Mouse (Mus musculus) CH12.LX (cell line): ENCODE data around the gene Fam168b. TPM values are rescaled to one million over a fixed set of nuclear protein-coding genes. Genes with fewer than 3 reads are reported as not detected.

Source experiments
- DNase-seq: peaks from one replicate; pipeline ENCODE4 v3.0.0-alpha.2; 2013; ENCODE audit errors: extremely low read depth
- H3K27ac ChIP-seq: 2 replicates; pipeline ENCODE4 v1.5.1; 2012; ENCODE audit warnings: low read depth, mild to moderate bottlenecking, control low read depth, moderate library complexity; ENCODE audit not compliant: insufficient read depth
- H3K27me3 ChIP-seq: replicated peaks from 2 replicates; pipeline ENCODE3; 2012; ENCODE audit warnings: inconsistent platforms
- H3K36me3 ChIP-seq, 2 experiments: replicated peaks in 1 of 2; 2 replicates each; pipeline versions ENCODE3 to v1.6.1; 2012; ENCODE audit warnings: inconsistent platforms in 1 of 2, low read length in 1 of 2, mild to moderate bottlenecking in 1 of 2, mixed read lengths in 1 of 2, moderate library complexity in 1 of 2; ENCODE audit not compliant: control insufficient read depth in 1 of 2, insufficient read depth in 1 of 2
- H3K4me1 ChIP-seq, 2 experiments: 2 replicates each; pipeline ENCODE4 v1.6.1; 2012; ENCODE audit warnings: inconsistent platforms in 1 of 2, moderate library complexity in 1 of 2; ENCODE audit not compliant: insufficient read depth in 2 of 2, control insufficient read depth in 1 of 2
- H3K4me2 ChIP-seq: 2 replicates; pipeline ENCODE4 v1.6.1; 2012; ENCODE audit warnings: low read depth, mild to moderate bottlenecking, control low read depth; ENCODE audit not compliant: poor library complexity, insufficient read depth, severe bottlenecking
- H3K4me3 ChIP-seq, 3 experiments: fragments of 150-350 bp in 1 of 3; sonication (generic) in 1 of 3; replicated peaks in 1 of 3; 2 replicates each; pipeline versions ENCODE3 to v1.5.1; 2011 to 2012; ENCODE audit warnings: low read depth in 2 of 3, low read length in 2 of 3, mild to moderate bottlenecking in 2 of 3, moderate library complexity in 2 of 3, control low read depth in 1 of 3, improper control_type of control experiment in 1 of 3, inconsistent platforms in 1 of 3, mixed read lengths in 1 of 3; ENCODE audit not compliant: poor library complexity in 1 of 3
- H3K79me2 ChIP-seq: replicated peaks from 2 replicates; pipeline ENCODE4 v1.6.1; 2012; ENCODE audit warnings: mild to moderate bottlenecking, moderate library complexity; ENCODE audit not compliant: control insufficient read depth, poor library complexity, insufficient read depth, severe bottlenecking; ENCODE audit errors: extremely low read depth
- H3K9ac ChIP-seq: 2 replicates; pipeline ENCODE4 v1.6.1; 2012; ENCODE audit warnings: low read depth, mild to moderate bottlenecking, control low read depth, moderate library complexity; ENCODE audit not compliant: insufficient read depth
- H3K9me3 ChIP-seq: replicated peaks from 2 replicates; pipeline ENCODE3; 2012; ENCODE audit warnings: low read length, inconsistent platforms, mixed read lengths
- BHLHE40 ChIP-seq: IDR thresholded peaks from 2 replicates; pipeline ENCODE4 v1.6.1; 2011; ENCODE audit warnings: mild to moderate bottlenecking, low read depth, low read length, improper control_type of control experiment
- CHD1 ChIP-seq: IDR thresholded peaks from 2 replicates; pipeline ENCODE4 v1.6.1; 2012; ENCODE audit warnings: low read depth, low read length, improper control_type of control experiment, inconsistent platforms
- CHD2 ChIP-seq: IDR thresholded peaks from 2 replicates; pipeline ENCODE4 v1.6.1; 2011; ENCODE audit warnings: low read length, improper control_type of control experiment
- CTCF ChIP-seq, 2 experiments: IDR thresholded peaks in 1 of 2; conservative IDR thresholded peaks in 1 of 2; 2 replicates each; pipeline ENCODE4 v1.5.1; 2011 to 2012; ENCODE audit warnings: low read depth in 2 of 2, low read length in 2 of 2, improper control_type of control experiment in 1 of 2, inconsistent platforms in 1 of 2, mild to moderate bottlenecking in 1 of 2, moderate library complexity in 1 of 2
- E2F4 ChIP-seq: IDR thresholded peaks from 2 replicates; pipeline ENCODE4 v1.6.1; 2011; ENCODE audit warnings: low read depth, low read length, improper control_type of control experiment; ENCODE audit not compliant: insufficient replicate concordance
- ELF1 ChIP-seq: IDR thresholded peaks from 2 replicates; pipeline ENCODE4 v1.6.1; 2014; ENCODE audit warnings: low read depth, mild to moderate bottlenecking, inconsistent platforms, low read length, improper control_type of control experiment
- EP300 ChIP-seq: IDR thresholded peaks from 2 replicates; pipeline ENCODE4 v1.6.1; 2011; ENCODE audit warnings: low read length, improper control_type of control experiment
- ETS1 ChIP-seq: conservative IDR thresholded peaks from 2 replicates; pipeline ENCODE4 v1.6.1; 2012; ENCODE audit warnings: low read depth, mild to moderate bottlenecking, inconsistent platforms, low read length, improper control_type of control experiment, moderate library complexity
- GABPA ChIP-seq: IDR thresholded peaks from 2 replicates; pipeline ENCODE4 v1.6.1; 2012; ENCODE audit warnings: low read depth, low read length, improper control_type of control experiment, inconsistent platforms; ENCODE audit not compliant: insufficient replicate concordance
- HCFC1 ChIP-seq: IDR thresholded peaks from 2 replicates; pipeline ENCODE4 v1.6.1; 2012; ENCODE audit warnings: low read depth, mild to moderate bottlenecking, inconsistent platforms, low read length, improper control_type of control experiment
- IRF4 ChIP-seq: IDR thresholded peaks from 2 replicates; pipeline ENCODE4 v1.6.1; 2014; ENCODE audit warnings: low read depth, mild to moderate bottlenecking, inconsistent platforms, low read length, improper control_type of control experiment
- JUN ChIP-seq: IDR thresholded peaks from 2 replicates; pipeline ENCODE4 v1.6.1; 2011; ENCODE audit warnings: low read depth, mild to moderate bottlenecking, low read length, improper control_type of control experiment, moderate library complexity; ENCODE audit not compliant: insufficient read depth
- JUND ChIP-seq: conservative IDR thresholded peaks from 2 replicates; pipeline ENCODE4 v1.6.1; 2011; ENCODE audit warnings: low read depth, low read length, improper control_type of control experiment
- KAT2A ChIP-seq: IDR thresholded peaks from 2 replicates; pipeline ENCODE4 v1.6.1; 2012; ENCODE audit warnings: low read length, improper control_type of control experiment, inconsistent platforms; ENCODE audit not compliant: insufficient replicate concordance
- MAFK ChIP-seq: IDR thresholded peaks from 2 replicates; pipeline ENCODE4 v1.6.1; 2011; ENCODE audit warnings: low read length, improper control_type of control experiment; ENCODE audit not compliant: insufficient replicate concordance
- MAX ChIP-seq: IDR thresholded peaks from 2 replicates; pipeline ENCODE4 v1.6.1; 2011; ENCODE audit warnings: low read length, improper control_type of control experiment
- MAZ ChIP-seq: IDR thresholded peaks from 2 replicates; pipeline ENCODE4 v1.6.1; 2012; ENCODE audit warnings: low read depth, mild to moderate bottlenecking, inconsistent platforms, low read length, improper control_type of control experiment, moderate library complexity
- MEF2A ChIP-seq: IDR thresholded peaks from 2 replicates; pipeline ENCODE4 v1.6.1; 2014; ENCODE audit warnings: low read depth, mild to moderate bottlenecking, inconsistent platforms, low read length, improper control_type of control experiment, borderline replicate concordance
- MXI1 ChIP-seq: IDR thresholded peaks from 2 replicates; pipeline ENCODE4 v1.6.1; 2011; ENCODE audit warnings: mild to moderate bottlenecking, low read depth, low read length, improper control_type of control experiment
- MYC ChIP-seq: IDR thresholded peaks from 2 replicates; pipeline ENCODE4 v1.6.1; 2011; ENCODE audit warnings: low read depth, mild to moderate bottlenecking, improper control_type of control experiment, low read length
- NELFE ChIP-seq: IDR thresholded peaks from 2 replicates; pipeline ENCODE4 v1.6.1; 2011; ENCODE audit warnings: low read depth, low read length, improper control_type of control experiment
- NRF1 ChIP-seq: IDR thresholded peaks from 2 replicates; pipeline ENCODE4 v1.6.1; 2014; ENCODE audit warnings: low read depth, mild to moderate bottlenecking, inconsistent platforms, low read length, improper control_type of control experiment, moderate library complexity
- PAX5 ChIP-seq: IDR thresholded peaks from 2 replicates; pipeline ENCODE4 v1.6.1; 2012; ENCODE audit warnings: low read length, inconsistent platforms, mixed read lengths
- POLR2A ChIP-seq: IDR thresholded peaks from 2 replicates; pipeline ENCODE4 v1.6.1; 2011; ENCODE audit warnings: low read depth, mild to moderate bottlenecking, improper control_type of control experiment, low read length
- POLR2AphosphoS2 ChIP-seq: IDR thresholded peaks from 2 replicates; pipeline ENCODE4 v1.6.1; 2011; ENCODE audit warnings: low read depth, low read length, improper control_type of control experiment
- RAD21 ChIP-seq: IDR thresholded peaks from 2 replicates; pipeline ENCODE4 v1.6.1; 2011; ENCODE audit warnings: low read depth, mild to moderate bottlenecking, low read length, improper control_type of control experiment, moderate library complexity
- RCOR1 ChIP-seq: conservative IDR thresholded peaks from 2 replicates; pipeline ENCODE4 v1.6.1; 2012; ENCODE audit warnings: low read depth, mild to moderate bottlenecking, inconsistent platforms, low read length, improper control_type of control experiment
- SIN3A ChIP-seq: IDR thresholded peaks from 2 replicates; pipeline ENCODE4 v1.6.1; 2012; ENCODE audit warnings: low read length, improper control_type of control experiment, inconsistent platforms
- SMC3 ChIP-seq: IDR thresholded peaks from 2 replicates; pipeline ENCODE4 v1.6.1; 2011; ENCODE audit warnings: low read depth, low read length, improper control_type of control experiment
- TBP ChIP-seq: conservative IDR thresholded peaks from 2 replicates; pipeline ENCODE4 v1.6.1; 2011; ENCODE audit warnings: low read depth, low read length, improper control_type of control experiment
- TCF12 ChIP-seq: IDR thresholded peaks from 2 replicates; pipeline ENCODE4 v1.6.1; 2014; ENCODE audit warnings: low read depth, mild to moderate bottlenecking, inconsistent platforms, low read length, improper control_type of control experiment
- UBTF ChIP-seq: IDR thresholded peaks from 2 replicates; pipeline ENCODE4 v1.6.1; 2012; ENCODE audit warnings: low read depth, mild to moderate bottlenecking, inconsistent platforms, low read length, improper control_type of control experiment, moderate library complexity
- USF1 ChIP-seq: IDR thresholded peaks from 2 replicates; pipeline ENCODE4 v1.6.1; 2014; ENCODE audit warnings: low read depth, mild to moderate bottlenecking, inconsistent platforms, low read length, improper control_type of control experiment
- USF2 ChIP-seq: conservative IDR thresholded peaks from 2 replicates; pipeline ENCODE4 v1.6.1; 2011; ENCODE audit warnings: low read depth, low read length, improper control_type of control experiment
- ZC3H11A ChIP-seq: IDR thresholded peaks from 2 replicates; pipeline ENCODE4 v1.6.1; 2012; ENCODE audit warnings: low read depth, mild to moderate bottlenecking, inconsistent platforms, low read length, improper control_type of control experiment
- ZKSCAN1 ChIP-seq: IDR thresholded peaks from 2 replicates; pipeline ENCODE4 v1.6.1; 2012; ENCODE audit warnings: low read depth, inconsistent platforms, low read length, improper control_type of control experiment, borderline replicate concordance
- ZMIZ1 ChIP-seq: IDR thresholded peaks from 2 replicates; pipeline ENCODE4 v1.6.1; 2012; ENCODE audit warnings: low read depth, mild to moderate bottlenecking, inconsistent platforms, low read length, improper control_type of control experiment
- ZNF384 ChIP-seq: IDR thresholded peaks from 2 replicates; pipeline ENCODE4 v1.6.1; 2012; ENCODE audit warnings: low read depth, low read length, improper control_type of control experiment, inconsistent platforms
- dilution Hi-C: fragments of 300-500 bp; cut with MboI; formaldehyde crosslinking; loops from 2 replicates; pipeline ENCODE4 v1.14.3; 2020; ENCODE audit warnings: low sequenced_read_pairs; ENCODE audit not compliant: extremely low pct_unique_long_range_greater_than_20kb, extremely low pct_ligation_motif_present
- in situ Hi-C: fragments of 300-500 bp; cut with MboI; formaldehyde crosslinking; loops from 3 replicates; pipeline ENCODE4 v1.14.3; 2019; ENCODE audit warnings: low sequenced_read_pairs, low pct_ligation_motif_present, low pct_unique_long_range_greater_than_20kb, mixed read lengths
- polyA plus RNA-seq: library from polyadenylated mRNA; unstranded; fragments of >175 nt; gene quantifications from 2 replicates; pipeline ENCODE4 v1.2.1, GENCODE M21; 2012; ENCODE audit warnings: low read depth; ENCODE audit not compliant: insufficient read length
- total RNA-seq, 2 experiments: library from RNA; depleted of rRNA; stranded (reverse); fragments of 300-350 nt in 1 of 2; fragments of >200 nt in 1 of 2; gene quantifications; 2 replicates each; pipeline ENCODE4 v1.2.3; 2012 to 2014

Fam168b gene
- total and polyA plus RNA-seq, 3 experiments: 50.5 to 67.5 (median 60.9) TPM

GRCm38 (mm10) chr1:34825909-34826308 lies 17.0 kb downstream of the Fam168b start:
- Histone ChIP-seq H3K4me3 (no peak overlapping the region), H3K27ac (no peak overlapping the region), H3K4me2 (no peak overlapping the region), H3K36me3 (peaks cover 50 to 86% of the 10 kb centered on the region in 2 experiments), H3K9me3 (no peaks in the 10 kb centered on the region), H3K79me2 (peaks cover 41% of the 10 kb centered on the region), H3K27me3 (no peaks in the 10 kb centered on the region), H3K9ac (no peak overlapping the region), H3K4me1 (peaks cover 11 to 68% of the 10 kb centered on the region in 2 experiments)
- TF ChIP-seq CHD2 (no peak), KAT2A (no peak), USF1 (no peak), ZMIZ1 (no peak), SMC3 (no peak), ZNF384 (peak; percentile 85), EP300 (peak; percentile 59), ETS1 (no peak; the same call in 1 of the 2 replicates), JUND (0 out of 2 replicates have a peak, but pooled peaks have one; percentile 16), E2F4 (no peak), USF2 (no peak), POLR2A (no peak), MXI1 (no peak), MAFK (no peak), MAX (no peak), CHD1 (no peak), POLR2AphosphoS2 (no peak), ELF1 (0 out of 2 replicates have a peak, but pooled peaks have one; percentile 22), JUN (no peak), MAZ (0 out of 2 replicates have a peak, but pooled peaks have one; percentile 34), GABPA (no peak), RAD21 (no peak; the same call in 1 of the 2 replicates), MYC (no peak), BHLHE40 (peak; percentile 87), ZC3H11A (no peak), TCF12 (no peak), MEF2A (no peak), UBTF (no peak), TBP (no peak), CTCF (conservative IDR thresholded peaks at IDR 0.05 in 1 of 2, IDR thresholded peaks at IDR 0.05 in 1 of 2; ENCODE audit: low read depth in 2 of 2, low read length in 2 of 2) (no peak), IRF4 (peak; percentile 81), HCFC1 (no peak), NRF1 (no peak), NELFE (no peak), ZKSCAN1 (no peak), PAX5 (no peak), SIN3A (peak; percentile 36; the same call in 1 of the 2 replicates), RCOR1 (peak; percentile 55; the same call in 1 of the 2 replicates)
- dilution Hi-C loops: no loop called here
- peak; percentile 70 for DNase-seq
- in situ Hi-C loops: no loop called here
